Comparison of ENCODE assay signal across 16 mouse cellular contexts in the genomic region with DNA sequence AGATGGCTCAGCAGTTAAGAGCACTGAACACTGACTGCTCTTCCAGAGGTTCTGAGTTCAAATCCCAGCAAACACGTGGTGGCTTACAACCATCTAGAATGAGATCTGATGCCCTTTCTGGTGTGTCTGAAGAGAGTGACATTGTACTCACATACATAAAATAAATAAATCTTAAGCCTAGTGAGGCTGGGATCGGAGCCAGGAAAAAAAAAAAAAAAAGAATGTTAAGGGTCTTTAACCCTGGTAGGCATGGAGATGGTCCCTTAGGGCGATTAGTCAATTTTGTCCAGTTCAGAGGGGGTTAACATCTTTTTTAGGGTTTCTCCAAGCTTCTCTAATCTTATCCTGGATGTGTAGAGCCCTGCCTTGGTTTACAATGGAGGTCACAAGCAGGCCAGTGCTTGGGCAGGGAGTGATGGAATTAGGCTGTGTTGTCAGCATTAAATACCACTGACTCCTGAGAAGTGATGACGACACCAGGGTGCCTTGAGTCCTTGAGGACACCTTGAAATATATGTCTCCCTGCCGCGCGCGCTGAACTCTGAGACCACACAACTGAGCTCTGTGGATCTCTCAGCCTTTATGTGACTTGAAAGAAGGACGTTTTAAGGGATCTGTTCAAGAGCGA.
A peak's percentile ranks its signal among the peaks of the same experiment; 100 is the strongest.
DNase-seq lines count a peak whose midpoint lies in the region; ATAC-seq and TF ChIP-seq lines count a peak whose summit lies in the region.
"Had no signal": no experiment of that assay in that cellular context is flagged by ENCODE, and none has a peak within 500 bp of the region (broad histone marks: within the 10 kb centered on the region; RNA-seq: fewer than 3 reads in every experiment).

No protein-coding gene starts in this region.

- no peak overlapping the region for H3K4me3 ChIP-seq in heart, postnatal 0 days (ENCODE audit: low read depth, low read length)
- no peak overlapping the region for H3K4me3 ChIP-seq in lung, postnatal 0 days (ENCODE audit: low read depth, low read length)
- no peak overlapping the region for H3K4me3 ChIP-seq in liver, embryonic 16.5 days (ENCODE audit: low read depth, low read length)
- H3K4me3 ChIP-seq: forebrain, embryonic 13.5 days; limb, embryonic 13.5 days; neural tube, embryonic 13.5 days had no signal

- WGBS in heart, postnatal 0 days, result 25% methylated on average over 10 of the region's 10 CpGs
- 17% methylated on average over 10 of the region's 10 CpGs for WGBS in lung, postnatal 0 days
- 67% methylated on average over 10 of the region's 10 CpGs for WGBS in liver, embryonic 16.5 days (ENCODE audit: insufficient replicate concordance)

- ATAC-seq in heart, postnatal 0 days (ENCODE audit: insufficient read depth, low read depth), result no peak
- peak; percentile 29; the same call in 1 of the 2 replicates for ATAC-seq in lung, postnatal 0 days
- no peak for ATAC-seq in liver, embryonic 16.5 days (ENCODE audit: low read depth)
- ATAC-seq: forebrain, embryonic 13.5 days; Patski had no signal

- H3K27ac ChIP-seq in heart, postnatal 0 days (ENCODE audit: low read depth), result peak overlapping the region; percentile 86
- peak overlapping the region; percentile 43 for H3K27ac ChIP-seq in lung, postnatal 0 days (ENCODE audit: low read length)
- H3K27ac ChIP-seq in liver, embryonic 16.5 days (ENCODE audit: low read length), result peak overlapping the region; percentile 73
- H3K27ac ChIP-seq: forebrain, embryonic 13.5 days; limb, embryonic 13.5 days; neural tube, embryonic 13.5 days had no signal

- H3K9me3 ChIP-seq in heart, postnatal 0 days (replicated peaks; ENCODE audit: control insufficient read depth, low read length), result no peaks in the 10 kb centered on the region
- no peaks in the 10 kb centered on the region for H3K9me3 ChIP-seq in lung, postnatal 0 days (ENCODE audit: low read length)
- no peaks in the 10 kb centered on the region for H3K9me3 ChIP-seq in liver, embryonic 16.5 days (replicated peaks; ENCODE audit: control insufficient read depth, low read length)
- H3K9me3 ChIP-seq: forebrain, embryonic 13.5 days; limb, embryonic 13.5 days; neural tube, embryonic 13.5 days had no signal

- intact Hi-C loops in heart, postnatal 14 days (cut with DNase I), result no loop called here

- no peak overlapping the region for H3K9ac ChIP-seq in heart, postnatal 0 days (replicated peaks; ENCODE audit: low read depth, low read length)
- no peak overlapping the region for H3K9ac ChIP-seq in lung, postnatal 0 days (replicated peaks; ENCODE audit: low read depth)
- H3K9ac ChIP-seq in liver, embryonic 16.5 days (ENCODE audit: low read depth, low read length), result no peak overlapping the region
- H3K9ac ChIP-seq: forebrain, embryonic 13.5 days; neural tube, embryonic 13.5 days had no signal

- H3K27me3 ChIP-seq in heart, postnatal 0 days (ENCODE audit: control insufficient read depth, insufficient read depth, low read length), result no peaks in the 10 kb centered on the region
- no peaks in the 10 kb centered on the region for H3K27me3 ChIP-seq in lung, postnatal 0 days (replicated peaks; ENCODE audit: insufficient read depth, low read length)
- H3K27me3 ChIP-seq in liver, embryonic 16.5 days (ENCODE audit: control insufficient read depth, insufficient read depth, low read depth, low read length), result no peaks in the 10 kb centered on the region
- H3K27me3 ChIP-seq: forebrain, embryonic 13.5 days; limb, embryonic 13.5 days; neural tube, embryonic 13.5 days; Patski had no signal

- peaks cover 23% of the 10 kb centered on the region for H3K4me1 ChIP-seq in heart, postnatal 0 days (ENCODE audit: control insufficient read depth, insufficient read depth)
- peaks cover 10% of the 10 kb centered on the region; the same call in 1 of the 2 replicates for H3K4me1 ChIP-seq in lung, postnatal 0 days (ENCODE audit: insufficient read depth, low read depth, low read length)
- peaks cover 12% of the 10 kb centered on the region for H3K4me1 ChIP-seq in liver, embryonic 16.5 days (ENCODE audit: control insufficient read depth, low read depth, low read length)

- H3K4me2 ChIP-seq in heart, postnatal 0 days (ENCODE audit: low read depth, low read length), result no peak overlapping the region
- no peak overlapping the region for H3K4me2 ChIP-seq in lung, postnatal 0 days (replicated peaks; ENCODE audit: low read depth, low read length)
- no peak overlapping the region for H3K4me2 ChIP-seq in liver, embryonic 16.5 days (ENCODE audit: low read depth, low read length)
- H3K4me2 ChIP-seq: forebrain, embryonic 13.5 days; neural tube, embryonic 13.5 days had no signal

- peak; percentile 21 for DNase-seq in embryo, embryonic 10 days (ENCODE audit: low spot score)
- no peak for DNase-seq in embryo, embryonic 10.5 days (ENCODE audit: low spot score)
- no peak for DNase-seq in heart, postnatal 0 days (ENCODE audit: low spot score)
- DNase-seq in heart, postnatal 14 days, result no peak
- no peak for DNase-seq in lung, postnatal 0 days (ENCODE audit: low spot score)
- no peak for DNase-seq in lung, postnatal 25 days (ENCODE audit: low spot score)
- DNase-seq in adrenal gland, postnatal 25 days, result no peak
- DNase-seq: adrenal gland, adult 8-10 months; cerebellum, adult 8-10 months; kidney, adult 9 months; right cerebral cortex, postnatal 4 days had no signal

- TF ChIP-seq CTCF in heart, postnatal 0 days (IDR thresholded peaks at IDR 0.05; ENCODE audit: low read depth), result no peak
- no peak for TF ChIP-seq CTCF in lung, postnatal 0 days (IDR thresholded peaks at IDR 0.05)

- no peaks in the 10 kb centered on the region for H3K36me3 ChIP-seq in heart, postnatal 0 days (replicated peaks; ENCODE audit: control insufficient read depth, insufficient read depth, low read length)
- H3K36me3 ChIP-seq in lung, postnatal 0 days (ENCODE audit: insufficient read depth, low read length), result no peaks in the 10 kb centered on the region
- no peaks in the 10 kb centered on the region for H3K36me3 ChIP-seq in liver, embryonic 16.5 days (ENCODE audit: control insufficient read depth, insufficient read depth)
- H3K36me3 ChIP-seq: limb, embryonic 13.5 days; neural tube, embryonic 13.5 days had no signal

- TF ChIP-seq EP300 in heart, postnatal 0 days (IDR thresholded peaks at IDR 0.05; ENCODE audit: low read depth), result no peak
- no peak for TF ChIP-seq EP300 in lung, postnatal 0 days (IDR thresholded peaks at IDR 0.05)
